Mouse (Mus musculus): Measurements from ENCODE around the gene N4bp2. TPM values are rescaled to one million over a fixed set of nuclear protein-coding genes. Genes with fewer than 3 reads are reported as not detected.

N4bp2 gene
- polyA plus RNA-seq, 1 experiment from 2014 or later = 36.4 TPM

GRCm38 (mm10) chr5:65752021-65752420, 11.3 kb upstream of the N4bp2 start:
- Histone ChIP-seq H3K4me1 (peaks cover 16% of the 10 kb centered on the region), H3K36me3 (replicated peaks) (no peaks in the 10 kb centered on the region), H3K27me3 (ENCODE audit: poor library complexity, severe bottlenecking) (no peaks in the 10 kb centered on the region), H3K9me3 (no peaks in the 10 kb centered on the region), H3K4me3 (no peak overlapping the region), H3K27ac (no peak overlapping the region)
- DNase-seq (ENCODE audit: extremely low spot score, low spot score) = no peak
- 63% methylated on average over 4 of the region's 4 CpGs for WGBS

DNA sequence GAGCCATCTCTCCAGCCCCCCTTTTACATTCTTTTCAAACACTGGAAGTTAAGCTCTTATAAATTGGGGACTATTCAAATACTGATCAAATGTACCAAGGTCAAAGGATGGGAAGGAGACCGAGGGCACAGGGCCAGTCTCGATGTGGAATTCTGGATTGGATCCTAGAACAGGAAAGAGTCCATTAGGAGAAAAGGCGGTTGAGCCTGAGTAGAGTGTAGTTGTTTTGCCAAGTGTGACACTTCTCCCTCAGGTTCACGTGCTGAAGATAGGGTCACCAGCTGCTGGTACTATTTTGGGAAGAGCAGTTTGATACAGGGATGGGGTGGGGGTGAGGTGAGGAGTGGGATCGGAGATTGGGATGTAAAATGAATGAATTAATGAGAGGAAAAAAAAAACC, 7.5 kb upstream of the N4bp2 start:
- peaks cover 4% of the 10 kb centered on the region; the same call in 1 of the 2 replicates for H3K4me1 ChIP-seq
- 91% methylated on average over 5 of the region's 5 CpGs for WGBS
- H3K27me3 ChIP-seq (ENCODE audit: poor library complexity, severe bottlenecking) = no peaks in the 10 kb centered on the region
- no peaks in the 10 kb centered on the region for H3K9me3 ChIP-seq
- no peak for DNase-seq (ENCODE audit: extremely low spot score, low spot score)
- H3K4me3 ChIP-seq = no peak overlapping the region
- peaks cover 8% of the 10 kb centered on the region for H3K36me3 ChIP-seq (replicated peaks)
- H3K27ac ChIP-seq = no peak overlapping the region

GRCm38 (mm10) chr5:65757110-65757509, 6.2 kb upstream of the N4bp2 start:
- DNase-seq (ENCODE audit: extremely low spot score, low spot score) = peak; percentile 25
- peaks cover 10% of the 10 kb centered on the region for H3K4me1 ChIP-seq
- H3K9me3 ChIP-seq = no peaks in the 10 kb centered on the region
- H3K36me3 ChIP-seq (replicated peaks) = peaks cover 8% of the 10 kb centered on the region
- 52% methylated on average over 1 of the region's 1 CpGs for WGBS
- H3K27ac ChIP-seq = 0 out of 2 replicates have a peak overlapping the region, but pooled peaks have one; percentile 15
- H3K27me3 ChIP-seq (ENCODE audit: poor library complexity, severe bottlenecking) = no peaks in the 10 kb centered on the region
- H3K4me3 ChIP-seq = no peak overlapping the region

- Histone ChIP-seq H3K4me3 (no peak overlapping the region), H3K4me1 (peaks cover 27% of the 10 kb centered on the region), H3K36me3 (replicated peaks) (peaks cover 8% of the 10 kb centered on the region), H3K27ac (no peak overlapping the region), H3K9me3 (no peaks in the 10 kb centered on the region), H3K27me3 (ENCODE audit: poor library complexity, severe bottlenecking) (no peaks in the 10 kb centered on the region)
- 91% methylated on average over 4 of the region's 4 CpGs for WGBS
- DNase-seq (ENCODE audit: extremely low spot score, low spot score) = no peak
Measured at GRCm38 (mm10) chr5:65760041-65760440, 3.3 kb upstream of the N4bp2 start.

DNA sequence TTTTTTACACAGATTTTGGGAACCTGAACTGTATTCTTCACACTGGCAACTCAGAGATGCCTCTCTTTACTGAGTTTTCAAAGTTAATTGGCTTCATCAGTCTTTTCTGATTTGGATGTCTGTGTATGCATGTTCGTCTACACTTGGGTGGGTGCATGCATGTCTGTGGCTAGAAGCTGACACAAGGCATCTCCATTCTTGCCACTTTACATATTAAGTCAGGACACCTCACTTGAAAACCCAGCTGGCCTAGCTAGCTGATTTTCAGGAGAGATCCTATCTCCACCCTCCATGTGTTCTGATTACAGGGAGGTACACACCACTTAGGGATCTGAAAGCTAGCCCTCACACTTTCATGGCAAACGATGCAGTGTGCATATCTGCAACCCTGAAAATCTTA, 2.7 kb upstream of the N4bp2 start:
- H3K9me3 ChIP-seq = no peaks in the 10 kb centered on the region
- H3K36me3 ChIP-seq (replicated peaks) = peaks cover 8% of the 10 kb centered on the region
- no peak overlapping the region for H3K27ac ChIP-seq
- 90% methylated on average over 2 of the region's 2 CpGs for WGBS
- no peaks in the 10 kb centered on the region for H3K27me3 ChIP-seq (ENCODE audit: poor library complexity, severe bottlenecking)
- no peak overlapping the region for H3K4me3 ChIP-seq
- H3K4me1 ChIP-seq = peaks cover 31% of the 10 kb centered on the region
- no peak for DNase-seq (ENCODE audit: extremely low spot score, low spot score)

DNA sequence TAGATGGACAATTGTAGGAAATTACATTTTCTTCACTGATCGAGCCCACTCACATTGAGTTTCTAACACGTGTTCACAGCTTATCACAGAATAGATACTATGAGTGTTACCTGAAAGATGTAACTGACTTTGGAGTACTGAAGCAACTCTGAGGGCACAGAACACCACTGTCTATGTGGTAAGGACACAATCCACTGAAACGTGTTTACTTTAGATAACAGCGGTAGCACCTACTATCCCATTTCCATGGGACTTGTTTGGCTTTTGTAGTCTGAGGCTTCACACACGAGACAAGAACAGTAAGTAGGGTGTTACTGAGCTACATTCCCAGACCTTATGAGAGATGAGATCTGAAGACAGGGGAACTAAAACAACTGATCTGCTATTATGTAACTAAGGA, 2.3 kb upstream of the N4bp2 start:
- Histone ChIP-seq H3K36me3 (replicated peaks) (peaks cover 8% of the 10 kb centered on the region), H3K9me3 (no peaks in the 10 kb centered on the region), H3K4me3 (no peak overlapping the region), H3K27ac (no peak overlapping the region), H3K27me3 (ENCODE audit: poor library complexity, severe bottlenecking) (no peaks in the 10 kb centered on the region), H3K4me1 (peaks cover 33% of the 10 kb centered on the region)
- WGBS = 83% methylated on average over 5 of the region's 5 CpGs
- DNase-seq (ENCODE audit: extremely low spot score, low spot score) = no peak

DNA sequence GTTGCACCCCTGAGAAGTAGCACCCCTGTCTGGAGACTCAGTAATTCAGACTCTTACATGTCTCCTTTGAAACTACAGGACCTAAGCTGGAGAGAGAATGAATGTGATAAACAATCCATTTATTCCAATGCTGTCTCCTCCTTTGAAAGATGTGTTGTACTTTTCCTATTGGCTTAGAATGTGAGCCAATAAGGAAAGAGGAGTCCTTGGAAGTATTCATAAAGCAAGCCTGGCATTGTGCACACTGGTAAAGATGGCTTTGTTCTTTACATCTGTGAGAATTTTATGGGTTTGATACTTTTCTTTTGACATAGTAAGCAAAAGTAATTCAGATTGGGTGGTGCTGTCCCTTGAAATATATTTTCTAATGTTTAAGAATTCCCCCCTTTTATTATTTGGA, 1.4 kb upstream of the N4bp2 start:
- Histone ChIP-seq H3K4me1 (peaks cover 33% of the 10 kb centered on the region), H3K36me3 (replicated peaks) (peaks cover 11% of the 10 kb centered on the region), H3K27ac (peak overlapping the region; percentile 100), H3K27me3 (ENCODE audit: poor library complexity, severe bottlenecking) (no peaks in the 10 kb centered on the region), H3K9me3 (no peaks in the 10 kb centered on the region), H3K4me3 (peak overlapping the region; percentile 96)
- DNase-seq (ENCODE audit: extremely low spot score, low spot score) = no peak

- DNase-seq (ENCODE audit: extremely low spot score, low spot score) = no peak
- 5% methylated on average over 3 of the region's 3 CpGs for WGBS
- H3K4me3 ChIP-seq = peak overlapping the region; percentile 96
- H3K27me3 ChIP-seq (ENCODE audit: poor library complexity, severe bottlenecking) = no peaks in the 10 kb centered on the region
- no peaks in the 10 kb centered on the region for H3K9me3 ChIP-seq
- peak overlapping the region; percentile 100 for H3K27ac ChIP-seq
- peaks cover 12% of the 10 kb centered on the region for H3K36me3 ChIP-seq (replicated peaks)
- peaks cover 28% of the 10 kb centered on the region for H3K4me1 ChIP-seq
Measured at GRCm38 (mm10) chr5:65762686-65763085, 635 bp upstream of the N4bp2 start.

- H3K27me3 ChIP-seq (ENCODE audit: poor library complexity, severe bottlenecking) = no peaks in the 10 kb centered on the region
- peak; percentile 77 for DNase-seq (ENCODE audit: extremely low spot score, low spot score)
- peak overlapping the region; percentile 100 for H3K27ac ChIP-seq
- no peaks in the 10 kb centered on the region for H3K9me3 ChIP-seq
- WGBS = under 1% methylated on average over 117 of the region's 121 CpGs
- peaks cover 19% of the 10 kb centered on the region for H3K36me3 ChIP-seq (replicated peaks)
- peak overlapping the region; percentile 96 for H3K4me3 ChIP-seq
- H3K4me1 ChIP-seq = peaks cover 28% of the 10 kb centered on the region
Measured at GRCm38 (mm10) chr5:65763916-65764785, 830 bp downstream of the N4bp2 start.

- DNase-seq (ENCODE audit: extremely low spot score, low spot score) = peak; percentile 90
- Histone ChIP-seq H3K4me3 (peak overlapping the region; percentile 96), H3K36me3 (replicated peaks) (peaks cover 18% of the 10 kb centered on the region), H3K4me1 (peaks cover 28% of the 10 kb centered on the region), H3K27ac (peak overlapping the region; percentile 100), H3K9me3 (no peaks in the 10 kb centered on the region), H3K27me3 (ENCODE audit: poor library complexity, severe bottlenecking) (no peaks in the 10 kb centered on the region)
- WGBS = 8% methylated on average over 36 of the region's 36 CpGs
Measured at GRCm38 (mm10) chr5:65764786-65765634, 1.7 kb downstream of the N4bp2 start.

DNA sequence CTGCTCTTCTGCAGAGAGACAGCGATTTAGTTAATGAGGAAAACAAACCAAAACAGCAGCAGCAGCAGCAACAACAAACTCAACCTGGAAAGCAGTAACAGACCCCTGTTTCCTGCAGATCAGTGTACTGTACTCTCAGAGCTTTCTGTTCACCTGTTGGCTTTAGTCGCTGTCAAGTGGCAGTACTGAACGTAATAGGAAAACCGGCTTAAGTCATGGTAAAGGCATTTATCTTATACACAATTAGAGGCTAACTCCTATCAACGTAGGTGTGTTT, 2.3 kb downstream of the N4bp2 start:
- Histone ChIP-seq H3K27ac (peak overlapping the region; percentile 100; the same call in 1 of the 2 replicates), H3K4me3 (peak overlapping the region; percentile 96), H3K27me3 (ENCODE audit: poor library complexity, severe bottlenecking) (no peaks in the 10 kb centered on the region), H3K36me3 (replicated peaks) (peaks cover 13% of the 10 kb centered on the region), H3K4me1 (peaks cover 32% of the 10 kb centered on the region), H3K9me3 (no peaks in the 10 kb centered on the region)
- DNase-seq (ENCODE audit: extremely low spot score, low spot score) = no peak
- WGBS = 71% methylated on average over 5 of the region's 5 CpGs

DNA sequence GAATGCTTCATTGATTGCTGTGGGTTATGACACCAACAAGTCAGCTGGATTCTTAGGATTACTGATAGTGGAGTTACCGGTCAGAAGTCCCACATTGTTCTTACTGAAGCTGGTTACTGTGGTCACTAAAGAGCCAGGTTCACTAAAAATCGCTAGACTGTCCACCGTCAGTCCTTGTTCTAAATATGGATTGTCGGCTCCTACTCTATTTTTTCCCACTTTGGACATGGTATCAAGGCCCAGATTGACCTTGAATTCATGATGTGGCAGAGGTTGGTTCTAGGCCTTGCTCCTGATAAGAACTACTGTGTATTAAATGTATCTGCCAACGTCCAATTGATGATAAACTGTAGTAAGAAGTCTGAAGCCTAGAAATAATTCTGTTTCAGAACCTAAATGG, 4.7 kb downstream of the N4bp2 start:
- Histone ChIP-seq H3K27ac (no peak overlapping the region), H3K9me3 (no peaks in the 10 kb centered on the region), H3K27me3 (ENCODE audit: poor library complexity, severe bottlenecking) (no peaks in the 10 kb centered on the region), H3K4me3 (no peak overlapping the region), H3K36me3 (replicated peaks) (peaks cover 32% of the 10 kb centered on the region), H3K4me1 (peaks cover 18% of the 10 kb centered on the region)
- 90% methylated on average over 5 of the region's 5 CpGs for WGBS
- no peak for DNase-seq (ENCODE audit: extremely low spot score, low spot score)

DNA sequence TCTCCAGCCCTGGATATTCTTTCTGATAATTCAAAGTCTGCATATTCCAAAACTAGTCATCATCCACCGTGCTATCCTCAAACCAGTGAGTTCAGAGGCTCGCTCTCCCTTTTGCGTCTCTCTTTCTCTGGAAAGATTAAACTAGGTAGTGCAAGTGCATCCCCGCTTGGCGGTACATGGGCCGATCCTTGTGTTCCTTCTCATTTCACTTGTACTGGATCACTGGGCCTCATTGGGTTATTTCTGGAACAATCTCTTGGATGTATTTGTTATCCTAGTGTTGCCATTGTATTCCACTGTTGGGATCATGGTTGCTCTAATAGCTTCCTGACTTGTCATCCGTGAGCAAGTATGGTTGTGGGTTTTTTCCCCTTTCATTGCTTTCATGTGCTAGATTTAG, 6.7 kb downstream of the N4bp2 start:
- H3K36me3 ChIP-seq (replicated peaks) = peaks cover 52% of the 10 kb centered on the region
- peaks cover 9% of the 10 kb centered on the region for H3K4me1 ChIP-seq
- H3K27me3 ChIP-seq (ENCODE audit: poor library complexity, severe bottlenecking) = no peaks in the 10 kb centered on the region
- H3K9me3 ChIP-seq = no peaks in the 10 kb centered on the region
- H3K4me3 ChIP-seq = no peak overlapping the region
- no peak overlapping the region for H3K27ac ChIP-seq
- DNase-seq (ENCODE audit: extremely low spot score, low spot score) = no peak
- 97% methylated on average over 7 of the region's 7 CpGs for WGBS

All from forebrain, embryonic 10.5 days (tissue).